Mouse (Mus musculus) granulocyte monocyte progenitor cell, adult 5-6 weeks (primary cell): ENCODE results near the gene Gigyf1. TPM values are rescaled to one million over a fixed set of nuclear protein-coding genes. Genes with fewer than 3 reads are reported as not detected.
A peak's percentile ranks its signal among the peaks of the same experiment; 100 is the strongest.

Experiments used
- ATAC-seq: replicated peaks from 2 replicates; pipeline ENCODE4 v1.8.0; 2016; ENCODE audit warnings: mild to moderate bottlenecking, moderate TSS enrichment, inconsistent platforms; ENCODE audit not compliant: poor library complexity, severe bottlenecking
- total RNA-seq, 2 experiments: library from RNA; stranded (forward) in 1 of 2; stranded (reverse) in 1 of 2; fragments of 200-712, 200-1000 nt in 1 of 2; fragments of >200 nt in 1 of 2; fragmentation: Nextera tagmentation in 1 of 2; gene quantifications; 2 replicates each; pipeline ENCODE4 v1.2.3; 2014 to 2017

Gigyf1 gene
- total RNA-seq, 2 experiments from 2014 or later = 7.7 to 21.7 TPM

GRCm38 (mm10) chr5:137512847-137513794, 5.2 kb upstream of the Gigyf1 start:
- ATAC-seq = no peak; the same call in 1 of the 2 replicates

- no peak for ATAC-seq
Measured at GRCm38 (mm10) chr5:137513951-137514721, 4.2 kb upstream of the Gigyf1 start.

DNA sequence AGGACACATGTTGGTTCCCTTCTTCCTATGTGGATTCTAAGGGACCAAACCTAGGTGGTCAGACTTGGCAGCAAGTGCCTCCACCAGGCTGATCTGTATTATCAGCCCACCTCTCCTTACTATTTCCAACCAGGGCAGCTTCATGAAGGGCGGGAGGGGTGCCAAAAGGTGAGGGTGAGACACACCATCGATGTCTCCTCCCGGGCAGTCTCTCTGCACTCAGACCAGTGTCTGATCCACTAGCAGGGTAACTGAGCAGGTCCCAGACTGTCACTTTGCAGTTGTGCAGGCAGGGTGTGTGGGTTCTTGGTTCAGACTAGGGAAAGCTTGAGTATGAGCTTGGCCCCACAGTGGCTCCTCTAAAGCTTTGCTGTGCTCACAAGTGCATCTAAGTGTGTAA, 3.5 kb upstream of the Gigyf1 start:
- no peak for ATAC-seq

DNA sequence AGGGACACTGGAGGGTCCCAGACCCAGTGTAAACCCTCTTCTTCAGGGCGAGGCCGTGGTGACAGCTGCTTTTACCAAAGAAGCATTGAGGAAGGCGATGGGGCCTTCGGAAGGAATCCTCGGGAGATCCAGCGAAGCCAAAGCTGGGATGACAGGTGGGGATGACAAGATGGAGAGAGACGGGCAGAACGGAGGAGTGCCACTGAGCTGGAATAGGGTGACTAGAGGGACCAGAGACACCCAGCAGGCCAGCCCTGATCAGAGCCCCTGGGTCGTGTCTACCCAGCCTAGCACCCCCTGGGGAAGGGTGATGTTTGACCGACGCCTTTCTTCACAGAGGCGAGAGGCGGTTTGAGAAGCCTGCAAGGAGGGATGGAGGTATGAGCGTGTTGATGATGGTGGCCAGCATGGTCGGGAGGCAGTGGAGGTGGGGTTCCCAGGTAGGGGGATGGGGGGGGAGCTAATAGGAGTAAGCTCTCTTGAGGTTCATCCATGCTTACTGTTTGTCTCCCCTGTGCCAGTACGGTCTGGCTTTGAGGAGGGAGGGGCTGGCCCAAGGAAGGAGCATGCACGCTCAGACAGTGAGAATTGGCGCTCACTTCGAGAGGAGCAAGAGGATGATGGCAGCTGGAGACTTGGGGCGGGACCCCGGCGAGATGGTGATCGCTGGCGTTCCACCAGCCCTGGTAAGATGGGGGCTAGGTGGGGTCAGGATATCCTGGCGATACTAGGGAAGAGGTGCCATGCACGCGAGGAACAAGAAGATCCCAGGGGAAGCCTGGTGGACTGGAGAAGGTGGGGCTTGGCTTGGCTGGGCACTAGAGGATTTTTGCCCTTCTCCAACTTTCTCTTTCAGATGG, 1.6 kb downstream of the Gigyf1 start:
- ATAC-seq = no peak

DNA sequence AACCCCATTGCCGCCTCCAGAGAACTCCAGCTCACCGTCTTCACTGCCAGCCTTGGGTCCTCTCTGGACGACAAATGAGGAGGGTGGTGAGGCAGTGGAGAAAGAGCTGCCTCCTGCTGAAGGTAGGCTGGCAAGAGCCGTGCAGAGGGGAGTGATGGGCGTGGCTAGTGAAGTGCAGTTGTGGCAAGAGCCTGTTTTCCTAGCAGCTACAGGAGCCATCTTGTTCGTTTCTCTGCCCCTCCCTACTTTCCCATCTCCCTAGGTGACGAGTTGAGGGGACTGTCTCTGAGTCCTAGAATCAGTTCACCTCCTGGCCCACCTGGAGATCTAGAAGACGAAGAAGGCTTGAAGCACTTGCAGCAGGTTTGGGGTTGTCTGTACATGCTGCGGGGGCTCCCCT, 3.5 kb downstream of the Gigyf1 start:
- no peak for ATAC-seq

DNA sequence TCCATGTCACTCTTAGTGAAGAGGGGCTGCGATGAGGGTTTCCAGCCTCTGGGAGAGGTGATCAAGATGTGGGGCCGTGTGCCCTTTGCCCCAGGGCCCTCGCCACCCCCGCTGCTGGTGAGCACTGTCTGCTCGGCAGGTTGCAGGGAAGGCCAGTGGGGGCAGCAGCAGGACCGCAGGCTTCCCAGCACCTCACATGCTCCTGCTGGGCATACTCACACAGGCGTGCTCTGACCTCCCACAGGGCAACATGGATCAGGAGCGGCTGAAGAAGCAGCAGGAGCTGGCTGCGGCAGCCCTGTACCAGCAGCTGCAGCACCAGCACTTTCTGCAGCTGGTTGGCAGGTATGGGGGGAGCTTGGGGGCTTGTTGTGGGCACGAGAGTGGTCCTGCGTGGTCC, 4.4 kb downstream of the Gigyf1 start:
- ATAC-seq = no peak

- no peak for ATAC-seq
Measured at GRCm38 (mm10) chr5:137523396-137524250, 5.3 kb downstream of the Gigyf1 start.

DNA sequence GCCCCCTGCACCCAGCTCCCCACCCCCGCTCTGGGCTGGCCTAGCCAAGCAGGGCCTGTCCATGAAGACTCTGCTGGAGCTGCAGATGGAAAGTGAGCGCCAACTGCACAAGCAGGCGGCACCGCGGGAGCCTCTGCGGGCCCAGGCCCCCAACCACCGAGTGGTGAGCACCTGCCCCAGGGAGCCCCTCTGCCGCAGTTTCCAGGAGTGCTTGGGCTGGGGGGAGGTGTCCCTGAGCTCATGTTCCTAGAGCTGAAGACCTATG, 5.8 kb downstream of the Gigyf1 start:
- no peak for ATAC-seq

- ATAC-seq = no peak
Measured at GRCm38 (mm10) chr5:137524671-137525070, 6.3 kb downstream of the Gigyf1 start.

DNA sequence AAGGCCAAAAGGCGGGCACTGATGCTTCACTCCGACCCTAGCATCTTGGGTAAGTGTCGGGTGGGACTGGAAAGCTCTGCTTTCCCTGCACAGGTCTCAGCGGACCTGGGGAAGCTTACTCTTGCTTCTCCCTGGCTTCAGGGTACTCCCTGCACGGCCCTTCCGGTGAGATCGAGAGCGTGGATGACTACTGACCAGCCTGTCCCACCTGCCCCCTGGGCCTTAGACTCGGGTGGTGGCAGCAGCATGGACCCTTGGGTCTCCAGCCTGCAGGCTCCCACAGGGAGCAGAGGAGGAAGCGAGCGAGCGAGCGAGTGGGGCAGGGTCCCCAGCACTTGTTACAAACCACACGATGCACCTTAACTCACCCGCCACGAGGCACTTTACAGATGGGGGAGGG, 7.2 kb downstream of the Gigyf1 start:
- ATAC-seq = no peak

GRCm38 (mm10) chr5:137526192-137526936, 8.0 kb downstream of the Gigyf1 start:
- peak; percentile 40 for ATAC-seq

DNA sequence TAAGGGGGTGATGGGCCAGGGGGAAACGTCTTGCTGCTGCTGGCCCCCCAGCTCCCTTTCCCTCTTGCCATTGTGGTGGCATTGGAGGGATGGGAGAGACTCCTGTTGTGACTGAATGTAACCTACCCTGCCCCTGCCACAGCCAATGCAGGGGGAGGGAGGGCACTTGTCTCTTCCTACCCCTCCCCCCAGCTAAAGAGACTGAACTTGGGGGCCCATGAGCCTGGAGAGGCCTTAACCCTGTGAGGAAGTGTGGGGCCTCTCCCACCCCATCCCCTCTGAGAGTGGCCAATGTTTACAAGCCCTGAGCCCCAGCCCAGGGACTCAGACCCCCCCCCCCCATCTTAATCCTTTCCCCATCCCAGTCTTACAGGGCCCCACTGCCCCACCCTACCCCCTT, 9.1 kb downstream of the Gigyf1 start:
- ATAC-seq = no peak

DNA sequence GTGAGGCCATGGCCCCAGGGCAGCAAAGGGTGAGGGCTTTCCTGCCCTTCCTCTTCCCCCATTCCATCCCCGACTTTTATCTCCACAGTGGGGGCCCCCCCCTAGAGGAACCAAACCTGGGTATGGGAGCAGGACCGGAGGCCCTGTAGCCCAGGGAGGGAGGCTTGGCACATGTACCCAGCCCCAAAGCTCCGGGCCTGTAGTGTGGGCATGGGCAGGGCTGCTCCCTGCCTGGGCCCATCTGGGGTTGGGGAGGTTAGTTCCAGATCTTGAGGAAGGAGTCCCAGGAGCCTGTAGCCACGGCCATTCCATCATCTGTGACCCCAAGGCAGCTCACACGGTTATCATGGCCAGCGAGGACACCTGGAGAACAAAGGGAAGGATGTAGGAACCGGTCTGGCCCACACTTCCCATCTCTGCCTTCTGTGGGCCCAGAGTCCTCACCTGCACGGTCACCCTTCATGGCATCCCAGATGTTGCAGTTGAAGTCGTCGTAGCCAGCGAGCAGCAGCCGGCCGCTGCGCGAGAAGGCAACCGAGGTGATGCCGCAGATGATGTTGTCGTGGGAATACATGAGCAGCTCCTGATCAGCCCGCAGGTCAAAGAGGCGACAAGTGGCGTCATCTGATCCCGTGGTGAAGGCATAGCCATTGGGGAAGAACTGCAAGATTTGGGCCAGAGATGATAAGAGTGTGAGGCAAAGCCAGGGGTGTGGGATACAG, 10.1 kb downstream of the Gigyf1 start:
- no peak for ATAC-seq

DNA sequence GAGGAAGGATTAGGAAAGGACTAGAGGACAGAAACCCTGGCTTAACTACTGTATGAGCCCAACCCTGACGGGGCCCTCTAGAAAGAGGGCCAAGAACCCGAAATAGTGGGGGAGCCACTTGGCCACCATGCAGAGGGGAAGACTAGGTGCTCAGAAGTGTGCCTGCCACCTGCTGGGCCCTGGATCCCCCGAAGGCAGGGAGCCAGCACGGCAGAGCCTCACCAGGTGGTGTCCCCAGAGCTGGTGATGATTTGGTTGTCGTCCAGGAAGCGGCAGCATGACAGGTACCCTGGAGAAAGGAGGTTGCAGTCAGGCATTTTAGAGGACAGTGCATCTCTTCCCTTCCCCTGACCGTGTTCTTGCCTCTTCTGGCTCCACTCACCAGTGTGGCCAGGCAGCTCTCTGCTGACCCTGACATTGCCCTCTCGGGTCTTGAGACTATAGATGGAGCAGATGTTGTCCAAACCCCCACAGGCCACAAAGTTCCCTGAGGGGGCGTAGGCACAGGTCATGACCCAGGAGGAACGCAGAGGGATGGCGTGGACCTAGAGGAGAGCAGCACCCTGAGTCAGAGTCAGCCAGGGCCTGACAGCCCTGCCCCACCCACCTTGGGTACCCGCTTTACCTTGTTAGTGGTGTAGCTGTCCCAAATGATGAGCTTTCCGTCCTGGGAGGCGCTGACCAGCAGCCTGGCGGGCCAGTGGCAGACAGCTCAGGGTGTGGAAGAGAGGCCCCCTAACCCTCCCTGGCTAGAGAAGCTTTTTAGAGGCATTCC, 11.1 kb downstream of the Gigyf1 start:
- ATAC-seq = no peak

DNA sequence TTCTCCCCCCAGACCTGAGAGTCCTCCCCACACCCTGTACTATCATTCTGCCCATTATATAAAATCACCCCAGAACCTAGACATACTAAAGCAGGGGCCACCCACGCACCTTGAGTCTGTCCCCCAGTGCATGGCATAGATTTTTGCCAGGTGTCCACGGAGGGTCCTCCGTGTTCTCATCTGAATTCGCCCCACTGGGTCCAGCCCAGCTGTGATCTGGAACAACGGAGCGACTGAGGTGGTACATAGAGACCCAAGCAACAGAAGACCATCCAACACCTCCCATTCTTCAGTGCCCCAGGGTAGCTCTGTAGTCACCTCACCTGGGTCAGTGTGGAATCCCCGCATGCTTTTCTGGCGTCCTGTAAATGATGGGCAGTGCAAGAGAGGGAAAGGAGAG, 11.7 kb downstream of the Gigyf1 start:
- no peak for ATAC-seq

DNA sequence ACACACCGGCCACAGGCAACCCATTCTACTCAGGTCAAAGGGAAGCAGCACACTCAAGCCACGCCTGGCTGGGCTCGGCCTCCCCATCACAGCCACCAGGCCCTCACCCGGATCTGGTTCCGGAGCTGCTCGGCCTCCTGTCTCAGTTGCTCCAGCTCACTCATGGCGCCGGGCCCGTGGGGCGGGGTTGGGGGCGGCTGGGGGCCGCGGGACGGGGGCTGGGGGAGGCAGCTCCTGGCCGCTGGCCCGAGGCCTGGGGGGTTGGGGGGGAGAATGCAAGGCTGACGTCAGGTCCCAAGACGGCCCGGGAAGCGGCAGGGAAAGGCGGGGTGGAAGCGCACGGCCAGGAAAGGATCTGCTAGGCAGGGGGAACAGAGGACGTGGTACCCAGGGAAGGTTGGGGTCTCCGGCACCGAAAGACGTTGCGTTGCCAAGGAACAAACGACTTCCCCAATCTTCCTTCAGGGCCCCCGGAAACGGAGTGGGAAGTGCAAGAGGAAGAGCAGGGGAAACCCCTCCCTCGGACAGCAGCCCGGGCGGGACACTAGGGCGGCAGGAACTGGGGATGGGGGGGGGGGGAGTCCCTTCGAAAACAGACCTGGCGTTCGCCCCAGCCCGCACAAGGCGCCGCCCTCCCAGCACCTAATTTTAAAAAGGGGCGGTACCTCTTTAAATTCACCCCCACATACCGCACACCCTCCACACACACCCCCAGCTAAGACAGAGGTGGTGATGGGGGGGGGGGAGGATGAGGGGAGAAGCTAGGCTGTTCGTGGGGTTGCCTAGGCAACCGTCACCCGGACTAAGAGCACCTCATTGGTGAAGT, 12.5 kb downstream of the Gigyf1 start:
- peak; percentile 43 for ATAC-seq
